Mouse (Mus musculus) mouse embryonic stem cell (cell line): ENCODE results near the gene Fancm.

Experiments used
- in situ Hi-C, 2 experiments: fragments of 300-500 bp; cut with MboI; formaldehyde crosslinking; loops; 1 replicate in 1 of 2; 3 replicates in 1 of 2; pipeline ENCODE4 v1.14.3; 2019 to 2020; ENCODE audit warnings: low sequenced_read_pairs in 2 of 2, low pct_unique_long_range_greater_than_20kb in 1 of 2, mixed read lengths in 1 of 2; ENCODE audit not compliant: unreplicated experiment in 1 of 2

Gene Fancm

GRCm38 (mm10) chr12:65075085-65075732 is at the start of gene Fancm:
TSS of gene Fancm (plus strand) at chr12:65075603.
- in situ Hi-C loops = no loop called here

- in situ Hi-C loops = no loop called here
Observed at GRCm38 (mm10) chr12:65035839-65036189, 39.6 kb upstream of the Fancm start.

- in situ Hi-C loops = no loop called here
Observed at GRCm38 (mm10) chr12:65036190-65036870, 39.1 kb upstream of the Fancm start, which contains the start of gene Prpf39. TSS of gene Prpf39 (plus strand) at chr12:65036333.

- in situ Hi-C loops = no loop called here
Observed at GRCm38 (mm10) chr12:65036892-65037545, 38.4 kb upstream of the Fancm start.

- in situ Hi-C loops = no loop called here
Observed at GRCm38 (mm10) chr12:65037546-65037937, 37.9 kb upstream of the Fancm start.

- in situ Hi-C loops = no loop called here
Observed at GRCm38 (mm10) chr12:65048799-65049198, 26.6 kb upstream of the Fancm start.

GRCm38 (mm10) chr12:65058203-65058602 is 17.2 kb upstream of the Fancm start:
- in situ Hi-C loops = no loop called here

- in situ Hi-C loops = no loop called here
Observed at GRCm38 (mm10) chr12:65061082-65061481, 14.3 kb upstream of the Fancm start.

- in situ Hi-C loops = no loop called here
Observed at GRCm38 (mm10) chr12:65065241-65065640, 10.2 kb upstream of the Fancm start.

GRCm38 (mm10) chr12:65066234-65066633 is 9.2 kb upstream of the Fancm start:
- in situ Hi-C loops = no loop called here

GRCm38 (mm10) chr12:65068409-65068808 is 7.0 kb upstream of the Fancm start:
- in situ Hi-C loops = no loop called here

GRCm38 (mm10) chr12:65072911-65073610 is 2.3 kb upstream of the Fancm start:
- in situ Hi-C loops = no loop called here

GRCm38 (mm10) chr12:65073611-65074178 is 1.7 kb upstream of the Fancm start, which contains the start of gene Fkbp3:
TSS of gene Fkbp3 (minus strand) at chr12:65074007.
- in situ Hi-C loops = no loop called here

GRCm38 (mm10) chr12:65074651-65075050 is 752 bp upstream of the Fancm start:
- in situ Hi-C loops = no loop called here

GRCm38 (mm10) chr12:65075733-65076310 is 419 bp downstream of the Fancm start:
- in situ Hi-C loops = no loop called here

- in situ Hi-C loops = no loop called here
Observed at GRCm38 (mm10) chr12:65076906-65077305, 1.5 kb downstream of the Fancm start.

GRCm38 (mm10) chr12:65108746-65109145 is 33.3 kb downstream of the Fancm start:
- in situ Hi-C loops = no loop called here

- in situ Hi-C loops = no loop called here
Observed at GRCm38 (mm10) chr12:65111503-65111902, 36.1 kb downstream of the Fancm start.
